Mouse (Mus musculus) liver, embryonic 14.5 days (tissue): Measurements from ENCODE around the gene Icam1.

Source experiments
- CTCF ChIP-seq: IDR thresholded peaks from 2 replicates; pipeline ENCODE4 v1.5.1; 2016; ENCODE audit warnings: antibody characterized with exemption, low read depth, control low read depth
- EP300 ChIP-seq: IDR thresholded peaks from 2 replicates; pipeline ENCODE4 v1.6.1; 2016; ENCODE audit warnings: antibody characterized with exemption, low read depth

GRCm38 (mm10) chr9:20997065-20997464, 18.7 kb upstream of the Icam1 start:
- TF ChIP-seq CTCF (no peak), EP300 (no peak)
